Mouse (Mus musculus): ENCODE data around the gene Brf1.

Gene Brf1

DNA sequence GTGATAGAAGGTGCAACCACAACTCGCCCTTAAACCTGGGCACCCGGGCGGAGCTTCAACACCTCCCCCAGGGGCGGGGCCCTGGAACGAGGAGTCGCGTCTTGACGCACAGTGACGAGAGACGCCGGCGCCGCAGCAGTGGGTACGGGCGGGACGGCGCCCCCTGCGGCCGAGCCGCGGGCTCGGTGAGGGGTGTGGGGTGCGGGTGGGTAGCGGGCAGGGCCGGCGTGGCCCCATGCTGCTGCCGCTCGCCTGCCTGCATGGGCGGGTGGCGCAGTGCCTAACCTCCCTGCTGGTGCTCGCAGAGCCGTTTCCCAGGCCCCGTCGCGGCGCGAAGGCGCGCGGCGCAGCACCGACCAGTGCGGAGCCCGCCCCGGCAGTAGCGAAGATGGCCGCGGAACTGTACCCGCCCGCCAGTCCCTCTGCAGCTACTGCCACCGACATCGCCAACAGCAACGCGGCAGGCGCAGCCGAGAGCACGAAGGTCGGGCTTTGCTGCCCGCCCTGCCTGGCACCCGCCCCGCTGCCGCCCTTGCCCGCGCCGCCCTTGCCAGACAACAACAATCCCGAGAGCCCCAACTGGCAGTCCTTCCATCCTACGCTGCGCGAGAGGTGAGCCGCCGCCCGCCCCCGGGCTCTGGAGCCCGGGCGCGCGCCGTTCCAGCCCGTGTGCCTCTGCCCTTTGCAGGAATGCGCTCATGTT, 24.0 kb downstream of the Brf1 start, which contains the start of gene Btbd6:
TSS of gene Btbd6 (plus strand) at position 112 of the 703 bp plus-strand sequence.
- DNase-seq (ENCODE audit: low spot score in 2 of 2): peak; percentile 90 to 92

DNA sequence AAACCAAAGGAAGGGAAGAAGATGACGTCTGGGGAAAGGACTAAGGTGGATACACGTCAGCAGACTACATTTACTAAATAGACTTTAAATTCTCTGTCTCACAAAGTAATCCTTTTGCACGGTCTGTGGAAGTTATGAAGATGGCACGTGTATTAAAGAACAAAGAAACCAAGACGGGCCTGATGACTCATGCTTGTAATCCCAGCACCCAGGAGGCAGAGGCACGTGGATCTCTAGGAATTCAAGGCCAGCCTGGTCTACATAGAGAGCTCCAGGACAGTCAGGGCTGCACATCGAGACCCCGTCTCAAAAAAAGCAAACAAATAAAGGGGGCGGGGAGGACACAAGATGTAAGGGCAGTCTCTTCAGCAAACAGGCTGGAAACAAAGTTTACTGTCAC, 25.8 kb downstream of the Brf1 start:
- DNase-seq (ENCODE audit: low spot score in 2 of 2): no peak

GRCm38 (mm10) chr12:112969616-112970015, 30.9 kb downstream of the Brf1 start:
- DNase-seq (ENCODE audit: low spot score in 2 of 2): no peak

GRCm38 (mm10) chr12:112968943-112969342, 31.6 kb downstream of the Brf1 start:
- DNase-seq (ENCODE audit: low spot score in 2 of 2): no peak

GRCm38 (mm10) chr12:112965783-112966182, 34.7 kb downstream of the Brf1 start:
- no peak for DNase-seq (ENCODE audit: low spot score in 2 of 2)

DNA sequence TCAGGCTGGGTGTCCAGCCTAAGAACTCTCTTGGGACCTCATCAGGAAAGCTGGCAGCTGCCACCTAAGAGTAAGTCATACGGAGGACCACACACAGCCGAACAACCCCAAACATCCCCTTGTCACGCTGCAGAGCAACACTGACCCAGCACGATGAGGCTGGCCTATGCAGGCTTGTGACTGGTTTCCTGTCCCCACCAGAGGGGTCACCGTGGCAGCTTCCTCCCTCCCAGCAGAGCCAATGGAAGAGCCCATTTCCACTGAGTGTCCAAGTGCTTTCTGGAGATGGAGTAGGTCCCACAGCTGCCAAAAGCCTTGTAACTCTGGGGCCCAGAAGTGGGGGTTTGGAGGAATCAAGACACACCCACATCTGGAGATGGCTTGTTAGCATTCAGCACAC, 38.6 kb downstream of the Brf1 start:
- no peak for DNase-seq (ENCODE audit: low spot score in 2 of 2)

DNA sequence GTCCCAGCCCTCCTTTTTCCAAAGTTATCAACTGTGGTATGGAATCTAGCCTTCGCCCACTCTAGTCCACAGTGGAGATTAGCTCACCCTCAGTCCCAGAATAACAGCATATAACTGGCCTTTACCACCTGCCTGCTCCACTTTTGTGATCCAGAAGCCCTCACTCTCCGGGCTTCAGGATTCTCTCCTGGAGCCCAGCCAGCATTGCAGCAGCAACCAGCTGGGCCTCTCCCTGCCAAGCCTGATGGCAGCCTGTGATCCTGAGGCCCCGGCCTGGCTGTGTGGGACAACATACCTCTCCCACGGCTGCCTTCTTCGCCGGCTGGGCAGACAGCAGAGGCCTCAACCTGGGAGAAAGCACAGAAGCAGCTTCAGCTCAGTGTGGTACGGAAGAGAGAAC, 39.1 kb downstream of the Brf1 start:
- DNase-seq (ENCODE audit: low spot score in 2 of 2): no peak

DNA sequence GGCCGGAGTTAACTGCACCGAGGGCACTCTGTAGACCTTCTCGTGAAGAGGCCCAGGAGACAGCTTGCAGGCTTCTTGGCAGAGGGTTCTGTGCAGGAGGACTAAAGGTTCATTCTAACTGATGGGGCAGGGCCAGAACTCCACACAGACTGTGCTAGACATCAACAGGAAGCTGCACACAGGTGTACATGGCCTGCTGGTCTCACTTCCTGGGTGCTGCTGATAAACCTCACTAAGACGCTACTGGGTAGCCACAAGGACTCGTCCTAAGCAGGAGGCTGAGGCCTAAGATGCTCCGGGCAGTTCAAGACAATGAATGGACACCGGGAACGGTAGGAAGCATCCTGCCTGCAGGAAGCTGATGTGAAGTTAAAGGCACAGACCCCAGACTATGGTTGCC, 41.1 kb downstream of the Brf1 start:
- peak; percentile 32 to 35 for DNase-seq (ENCODE audit: low spot score in 2 of 2)

- DNase-seq (ENCODE audit: low spot score in 2 of 2): peak in 1 of 2 experiments; percentile 31
These were observed 42.2 kb downstream of the Brf1 start for GRCm38 (mm10) chr12:112958303-112958702.

DNA sequence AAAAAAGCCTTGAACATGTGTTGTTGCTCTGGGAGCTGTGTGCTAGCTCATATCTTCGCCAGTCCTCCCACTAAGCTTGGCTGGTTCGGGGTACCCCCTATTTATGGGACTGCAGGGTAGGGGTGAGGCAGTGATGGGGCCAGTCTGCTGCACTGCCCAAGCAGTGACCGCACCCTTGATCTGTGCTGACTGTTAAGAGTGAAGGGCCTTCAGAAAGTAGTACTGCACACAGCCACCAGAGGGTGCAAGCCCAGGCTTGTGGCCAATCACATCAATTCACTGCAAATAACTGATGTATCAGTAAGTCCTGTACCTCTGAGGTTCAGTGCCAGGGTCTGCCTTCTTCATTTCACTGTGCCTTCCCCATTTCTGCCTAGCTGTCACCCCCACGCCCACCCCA, 44.7 kb downstream of the Brf1 start:
- peak; percentile 52 to 63 for DNase-seq (ENCODE audit: low spot score in 2 of 2)

- no peak for DNase-seq (ENCODE audit: low spot score in 2 of 2)
These were observed 47.5 kb downstream of the Brf1 start for GRCm38 (mm10) chr12:112952926-112953565.

DNA sequence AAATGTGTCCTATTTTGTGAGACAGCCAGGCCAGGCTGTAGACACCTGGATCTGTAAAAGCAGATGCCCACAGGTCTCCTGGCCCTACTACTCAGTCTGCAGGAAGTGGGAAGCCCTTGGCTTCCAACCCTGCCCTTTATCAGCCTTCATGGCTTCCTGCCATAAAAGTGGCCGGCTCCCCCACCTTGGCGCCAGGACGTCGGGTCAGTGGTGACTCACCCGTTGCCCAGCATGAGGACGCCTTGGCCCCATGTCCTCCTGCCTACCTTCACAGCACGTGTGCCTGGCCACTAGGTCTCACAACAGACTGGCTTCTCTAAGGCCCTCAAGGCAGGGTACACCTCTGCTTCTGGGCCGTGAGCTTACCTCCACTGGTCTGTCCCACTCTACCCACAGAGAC, 48.1 kb downstream of the Brf1 start:
- DNase-seq (ENCODE audit: low spot score in 2 of 2): no peak

DNA sequence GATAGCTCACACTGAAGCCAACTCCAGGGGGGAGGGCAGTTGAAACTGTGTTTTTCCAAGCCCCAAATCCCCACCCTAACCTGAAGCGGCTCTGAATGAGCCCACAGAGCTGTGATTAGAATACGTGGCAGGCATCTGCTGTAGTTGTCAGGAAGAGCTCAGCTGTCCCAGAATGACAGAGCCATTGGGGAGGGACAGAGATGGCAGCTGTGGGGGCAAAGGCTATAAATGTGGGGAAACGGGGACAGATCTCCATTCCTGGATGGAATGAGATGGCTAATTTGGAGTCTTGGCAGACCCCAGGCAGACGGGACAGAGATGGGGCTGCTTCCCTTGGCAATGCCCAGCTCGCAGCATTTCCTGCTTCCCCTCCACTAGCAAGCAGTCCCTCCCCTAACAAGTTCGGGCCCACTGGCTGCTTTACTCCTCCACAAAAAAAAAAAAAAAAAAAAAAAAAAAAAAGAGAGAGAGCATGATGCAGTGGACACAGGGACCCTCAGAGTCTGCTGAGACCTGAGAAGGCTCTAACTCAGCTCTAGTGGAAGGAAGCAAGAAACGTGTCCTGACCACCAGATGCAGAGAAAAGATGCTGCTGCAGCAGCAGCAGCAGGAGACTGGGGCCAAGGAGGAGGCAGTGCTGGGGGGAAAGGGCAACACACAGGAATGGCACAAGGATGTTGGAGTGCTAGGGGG, 49.2 kb downstream of the Brf1 start:
- no peak for DNase-seq (ENCODE audit: low spot score in 2 of 2)

GRCm38 (mm10) chr12:112950761-112951129, 49.8 kb downstream of the Brf1 start:
- DNase-seq (ENCODE audit: low spot score in 2 of 2): no peak

- peak; percentile 72 for DNase-seq (ENCODE audit: low spot score in 2 of 2)
These were observed 50.3 kb downstream of the Brf1 start for GRCm38 (mm10) chr12:112950040-112950760.

DNA sequence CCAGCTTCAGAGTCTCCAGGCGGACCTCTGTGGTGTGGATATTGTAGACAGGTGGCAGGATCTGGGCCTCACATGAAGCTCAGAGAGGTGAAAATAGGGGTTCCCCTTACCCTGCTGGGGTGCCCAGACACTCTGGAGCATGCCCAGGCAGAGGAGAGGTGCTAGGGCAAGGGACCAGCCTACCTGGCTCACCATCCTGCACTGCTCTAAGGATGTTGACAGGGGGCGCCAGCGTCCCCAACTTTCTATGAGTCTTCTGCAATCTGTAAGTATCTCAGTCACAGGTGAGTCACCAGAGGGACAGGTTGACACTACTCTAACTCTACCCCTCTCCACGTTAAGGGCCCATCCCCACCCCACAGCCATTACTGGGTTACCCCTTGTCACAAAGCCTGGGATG, 53.2 kb downstream of the Brf1 start:
- DNase-seq (ENCODE audit: low spot score in 2 of 2): no peak

GRCm38 (mm10) chr12:112943669-112944068, 56.8 kb downstream of the Brf1 start:
- DNase-seq (ENCODE audit: low spot score in 2 of 2): no peak

DNA sequence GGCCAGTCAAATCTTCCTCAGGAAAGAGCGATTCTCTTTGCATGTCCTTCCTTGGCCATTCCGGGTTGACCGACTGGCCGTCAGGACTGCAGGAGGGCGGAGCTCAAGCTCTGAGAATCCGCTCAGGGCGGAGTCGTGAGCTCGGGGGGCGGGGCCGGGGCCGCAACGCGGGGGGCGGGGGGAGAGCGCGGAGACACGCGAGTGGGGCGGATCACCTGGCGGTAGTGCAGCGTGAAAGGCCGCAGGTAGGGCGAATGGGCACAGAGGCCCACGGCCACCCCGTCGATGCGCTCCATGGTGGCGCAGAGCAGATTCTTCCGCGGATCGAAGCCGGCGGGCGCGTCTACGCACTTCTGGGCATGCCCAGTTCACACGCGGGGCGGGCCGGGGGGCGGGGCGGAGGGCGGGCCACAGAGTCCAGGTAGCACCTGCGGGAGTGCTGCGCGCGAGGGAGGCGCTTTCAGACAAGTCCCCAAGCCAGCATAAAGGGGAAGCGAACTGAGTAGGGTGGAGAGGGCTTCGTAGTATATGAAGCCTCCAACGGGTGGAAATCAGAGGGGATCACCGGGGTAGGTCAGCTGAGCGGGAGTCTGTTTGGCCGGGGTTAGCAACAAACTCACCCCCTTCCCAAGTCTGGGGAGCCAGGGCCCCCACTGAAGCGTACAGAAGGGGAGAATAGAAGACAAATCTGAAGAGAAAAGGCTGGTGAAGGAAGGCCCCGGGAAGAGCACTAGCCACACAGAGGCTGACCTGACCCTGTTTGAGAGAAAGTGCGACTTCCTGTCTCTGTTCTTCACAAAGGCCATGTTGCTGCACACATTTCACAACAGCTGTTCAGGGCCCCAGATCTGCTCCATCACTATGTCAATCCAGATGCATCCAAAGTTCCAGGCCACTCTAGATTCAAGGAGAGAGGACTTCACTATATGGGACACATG, 58.5 kb downstream of the Brf1 start, which contains the start of gene Nudt14:
TSS of gene Nudt14 (minus strand) at position 349 of the 938 bp plus-strand sequence.
- DNase-seq (ENCODE audit: low spot score in 2 of 2): peak; percentile 79 to 81

DNA sequence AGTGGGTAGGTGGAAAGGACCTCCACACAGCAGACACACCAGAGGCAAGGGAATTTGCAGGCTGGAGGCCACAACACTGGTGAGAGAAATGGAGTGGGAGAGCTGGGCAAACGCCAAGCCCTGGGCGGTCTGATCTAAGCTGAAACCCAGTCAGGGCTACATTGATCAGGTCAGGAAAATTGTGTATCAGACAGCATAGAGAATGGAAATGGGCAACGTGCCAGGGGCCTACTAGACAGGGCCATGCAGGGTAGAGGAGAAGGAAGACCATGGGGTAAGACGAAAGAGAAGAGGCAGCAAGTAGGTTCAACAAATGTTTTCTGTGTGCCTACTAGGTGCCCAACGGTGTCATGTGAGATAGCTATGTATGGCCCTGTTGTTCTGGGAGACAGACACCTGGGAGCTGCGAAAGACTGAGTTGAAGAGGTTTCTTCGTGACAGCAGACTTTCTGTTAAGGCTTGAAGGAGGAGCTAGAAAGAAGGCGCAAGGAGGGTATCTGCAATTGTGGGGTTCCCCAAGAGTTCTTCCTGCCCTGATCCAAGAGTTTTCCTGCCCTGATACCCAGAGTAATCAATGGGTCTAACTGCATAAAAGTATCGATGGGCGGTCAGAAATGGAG, 59.2 kb downstream of the Brf1 start:
- DNase-seq (ENCODE audit: low spot score in 2 of 2): no peak

GRCm38 (mm10) chr12:112940710-112941109, 59.8 kb downstream of the Brf1 start:
- DNase-seq (ENCODE audit: low spot score in 2 of 2): no peak

DNA sequence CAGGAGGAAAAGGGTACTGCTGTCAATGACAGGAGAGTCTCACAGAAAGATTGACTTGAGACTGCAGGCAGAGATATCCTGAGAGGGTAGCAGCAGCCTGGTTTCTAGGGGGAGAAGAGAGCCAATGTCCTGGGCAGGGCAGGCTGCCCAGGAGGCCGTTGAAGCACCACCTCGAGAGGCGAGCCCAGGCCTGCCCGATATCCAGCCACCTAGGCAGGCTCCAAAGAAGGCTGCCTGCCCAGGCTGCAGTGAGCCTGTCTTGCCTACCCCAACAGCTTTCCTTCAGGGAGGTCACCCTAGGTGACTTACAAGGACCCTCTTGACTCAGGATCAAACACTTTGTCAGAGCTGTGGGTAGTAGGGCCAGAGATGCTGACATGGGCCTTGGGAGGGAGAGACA, 60.3 kb downstream of the Brf1 start:
- DNase-seq (ENCODE audit: low spot score in 2 of 2): no peak
